In the genomic region with DNA sequence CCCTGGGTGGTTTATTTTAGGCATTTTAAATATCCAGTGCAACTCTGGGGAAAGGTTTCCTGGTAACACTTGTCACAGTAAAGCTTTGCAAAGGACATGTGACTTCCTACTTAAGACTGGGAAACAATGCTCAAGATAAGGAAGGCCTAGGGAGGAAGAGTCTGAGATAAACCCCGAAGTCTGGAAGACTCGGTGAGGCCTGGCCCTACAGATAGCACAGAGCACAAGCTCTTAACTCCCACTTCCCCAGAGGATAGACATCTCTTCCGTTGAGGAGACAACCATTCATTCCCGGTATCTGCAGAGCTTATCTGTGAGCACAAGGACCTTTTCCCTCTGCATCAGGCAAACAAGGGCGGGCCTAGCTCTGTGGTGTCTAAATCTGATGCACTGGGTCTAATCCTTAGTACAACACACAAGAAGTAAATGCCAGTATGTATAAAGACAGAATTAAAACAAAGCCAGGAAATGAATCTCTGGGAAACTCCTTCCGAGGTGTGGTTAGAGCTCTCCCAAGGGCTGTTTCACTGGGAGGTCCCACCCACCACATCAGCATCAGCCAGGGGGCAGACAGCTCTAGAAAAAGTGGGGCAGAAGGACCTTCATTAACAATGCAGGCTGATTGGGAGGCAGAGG, we compare ENCODE assay signal across 9 mouse cellular contexts. TPM values are rescaled to one million over a fixed set of nuclear protein-coding genes. Genes with fewer than 3 reads are reported as not detected.
DNase-seq lines count a peak whose midpoint lies in the region; ATAC-seq and TF ChIP-seq lines count a peak whose summit lies in the region.
"Had no signal": no experiment of that assay in that cellular context is flagged by ENCODE, and none has a peak within 500 bp of the region (broad histone marks: within the 10 kb centered on the region; RNA-seq: fewer than 3 reads in every experiment).

No protein-coding gene starts in this region.

- peak; percentile 94 for TF ChIP-seq EP300 in liver, postnatal 0 days (IDR thresholded peaks at IDR 0.05; ENCODE audit: low read depth)

- 23% methylated on average over 6 of the region's 6 CpGs for WGBS in heart, embryonic 16.5 days
- WGBS in liver, postnatal 0 days (ENCODE audit: insufficient replicate concordance) = 24% methylated on average over 6 of the region's 6 CpGs

- peak overlapping the region; percentile 68; the same call in 1 of the 2 replicates for H3K4me3 ChIP-seq in G1E (ENCODE audit: low read depth, low read length)
- H3K4me3 ChIP-seq in heart, embryonic 16.5 days (ENCODE audit: low read length) = no peak overlapping the region
- H3K4me3 ChIP-seq in liver, postnatal 0 days (ENCODE audit: low read depth, low read length) = no peak overlapping the region
- H3K4me3 ChIP-seq: limb, embryonic 13.5 days had no signal

- peak overlapping the region; percentile 81 for H3K27ac ChIP-seq in heart, embryonic 16.5 days (ENCODE audit: low read length)
- H3K27ac ChIP-seq in liver, postnatal 0 days (ENCODE audit: low read depth) = peak overlapping the region; percentile 53
- H3K27ac ChIP-seq: limb, embryonic 13.5 days had no signal

- H3K9me3 ChIP-seq in G1E (replicated peaks) = no peaks in the 10 kb centered on the region
- no peaks in the 10 kb centered on the region for H3K9me3 ChIP-seq in heart, embryonic 16.5 days (replicated peaks; ENCODE audit: control insufficient read depth, low read length)
- no peaks in the 10 kb centered on the region for H3K9me3 ChIP-seq in liver, postnatal 0 days (ENCODE audit: low read length)
- H3K9me3 ChIP-seq: limb, embryonic 13.5 days had no signal

- DNase-seq in G1E (ENCODE audit: low spot score) (peak; percentile 58), MN1 (ENCODE audit: low spot score) (peak; percentile 55)
- peak; percentile 36 for DNase-seq in liver, postnatal 0 days
- no peak for DNase-seq in frontal cortex, adult 2 months (ENCODE audit: extremely low spot score in 1 of 2, low spot score in 1 of 2)
- DNase-seq in thymus, postnatal 14 days = no peak
- DNase-seq in cerebellum, adult 18-20 months = no peak
- DNase-seq in cerebellum, adult 11-12 months = no peak

- H3K36me3 ChIP-seq in G1E (replicated peaks) = peaks cover 65% of the 10 kb centered on the region
- no peaks in the 10 kb centered on the region for H3K36me3 ChIP-seq in heart, embryonic 16.5 days (ENCODE audit: control insufficient read depth, insufficient read depth)
- H3K36me3 ChIP-seq in liver, postnatal 0 days (replicated peaks; ENCODE audit: insufficient read depth, low read length) = no peaks in the 10 kb centered on the region

- ATAC-seq in G1E (ENCODE audit: extremely low read depth, insufficient number of reproducible peaks, low FRiP score, poor library complexity, severe bottlenecking) = peak; percentile 85
- ATAC-seq in heart, embryonic 16.5 days (replicated peaks; ENCODE audit: extremely low read depth, insufficient read depth, low FRiP score) = peak; percentile 67
- peak; percentile 78 for ATAC-seq in liver, postnatal 0 days

- no peak for TF ChIP-seq CTCF in G1E (IDR thresholded peaks at IDR 0.05; ENCODE audit: low read depth, low read length)
- no peak for TF ChIP-seq CTCF in liver, postnatal 0 days (IDR thresholded peaks at IDR 0.05; ENCODE audit: low read depth)

- H3K9ac ChIP-seq in heart, embryonic 16.5 days (ENCODE audit: low read length) = no peak overlapping the region; the same call in 1 of the 2 replicates
- H3K9ac ChIP-seq in liver, postnatal 0 days (replicated peaks) = no peak overlapping the region; the same call in 1 of the 2 replicates
- H3K9ac ChIP-seq: limb, embryonic 13.5 days had no signal

- H3K27me3 ChIP-seq in G1E (ENCODE audit: insufficient read depth, low read length) = no peaks in the 10 kb centered on the region
- no peaks in the 10 kb centered on the region for H3K27me3 ChIP-seq in heart, embryonic 16.5 days (ENCODE audit: control insufficient read depth, insufficient read depth, low read length)
- H3K27me3 ChIP-seq in liver, postnatal 0 days (ENCODE audit: insufficient read depth, low read length) = 0 out of 2 replicates have a peak, but pooled peaks cover 3% of the 10 kb centered on the region
- H3K27me3 ChIP-seq: limb, embryonic 13.5 days had no signal

- H3K4me1 ChIP-seq in G1E (ENCODE audit: insufficient read depth, low read depth, low read length) = peaks cover 93% of the 10 kb centered on the region
- peaks cover 8% of the 10 kb centered on the region for H3K4me1 ChIP-seq in heart, embryonic 16.5 days (ENCODE audit: control insufficient read depth, insufficient read depth, low read length)
- H3K4me1 ChIP-seq in liver, postnatal 0 days (ENCODE audit: insufficient read depth) = peaks cover 25% of the 10 kb centered on the region

- peak overlapping the region; percentile 37; the same call in 1 of the 2 replicates for H3K4me2 ChIP-seq in heart, embryonic 16.5 days (ENCODE audit: low read depth, low read length)
- peak overlapping the region; percentile 43 for H3K4me2 ChIP-seq in liver, postnatal 0 days (ENCODE audit: low read depth, low read length)

RNA-seq across cellular contexts. Expression of a gene that starts 5.6 kb away (rescaled TPM):
- total RNA-seq in G1E (2014; fragmentation: Nextera tagmentation) (0.53 and 0.60 TPM in 2 replicates), G1E (2017) (3.5 TPM in 2 replicates)
- polyA plus RNA-seq in G1E (2012) = 1.5 TPM in 2 replicates
- 0.27 and 0.34 TPM in 2 replicates for polyA plus RNA-seq in heart, embryonic 16.5 days (2015; fragmentation: Nextera tagmentation; extraction: Ambion mirVana)
- 0.09 and 0.12 TPM in 2 replicates for polyA plus RNA-seq in liver, postnatal 0 days (2015; fragmentation: Nextera tagmentation; extraction: Ambion mirVana)
- polyA plus RNA-seq in frontal cortex, adult 2 months (2012; rRNA removed) = 0.48 and 0.59 TPM in 2 replicates

RNA-seq across cellular contexts. Expression of a gene that starts 5.9 kb away (rescaled TPM):
- total RNA-seq in G1E (2014; fragmentation: Nextera tagmentation) = 35.3 and 35.5 TPM in 2 replicates
- total RNA-seq in G1E (2017) = 156 and 206 TPM in 2 replicates
- polyA plus RNA-seq in G1E (2012) = 90.0 and 101 TPM in 2 replicates
- 1.9 and 3.0 TPM in 2 replicates for polyA plus RNA-seq in heart, embryonic 16.5 days (2015; fragmentation: Nextera tagmentation; extraction: Ambion mirVana)
- polyA plus RNA-seq in liver, postnatal 0 days (2015; fragmentation: Nextera tagmentation; extraction: Ambion mirVana) = 3.3 and 4.1 TPM in 2 replicates
- polyA plus RNA-seq in frontal cortex, adult 2 months (2012; rRNA removed) = 1.5 and 2.6 TPM in 2 replicates

RNA-seq across cellular contexts. Expression of a gene that starts 21.2 kb away (rescaled TPM):
- 262 and 289 TPM in 2 replicates for total RNA-seq in G1E (2014; fragmentation: Nextera tagmentation)
- total RNA-seq in G1E (2017) = 99.3 and 130 TPM in 2 replicates
- 1,339 and 1,437 TPM in 2 replicates for polyA plus RNA-seq in G1E (2012)
- 69.9 and 75.0 TPM in 2 replicates for polyA plus RNA-seq in heart, embryonic 16.5 days (2015; fragmentation: Nextera tagmentation; extraction: Ambion mirVana)
- 38.0 and 43.8 TPM in 2 replicates for polyA plus RNA-seq in liver, postnatal 0 days (2015; fragmentation: Nextera tagmentation; extraction: Ambion mirVana)
- 48.2 and 55.1 TPM in 2 replicates for polyA plus RNA-seq in frontal cortex, adult 2 months (2012; rRNA removed)

RNA-seq across cellular contexts. Expression of a gene that starts 24.6 kb away (rescaled TPM):
- total RNA-seq in G1E (2014; fragmentation: Nextera tagmentation) = 41.7 and 45.5 TPM in 2 replicates
- 11.8 and 12.4 TPM in 2 replicates for total RNA-seq in G1E (2017)
- 11.3 and 11.5 TPM in 2 replicates for polyA plus RNA-seq in G1E (2012)
- polyA plus RNA-seq in heart, embryonic 16.5 days (2015; fragmentation: Nextera tagmentation; extraction: Ambion mirVana) = 3.5 and 3.7 TPM in 2 replicates
- polyA plus RNA-seq in liver, postnatal 0 days (2015; fragmentation: Nextera tagmentation; extraction: Ambion mirVana) = 3.8 and 4.2 TPM in 2 replicates
- polyA plus RNA-seq in frontal cortex, adult 2 months (2012; rRNA removed) = 1.5 and 2.0 TPM in 2 replicates

RNA-seq across cellular contexts. Expression of a gene that starts 27.8 kb away (rescaled TPM):
- total RNA-seq in G1E (2014; fragmentation: Nextera tagmentation) (211 and 218 TPM in 2 replicates), G1E (2017) (562 and 724 TPM in 2 replicates)
- polyA plus RNA-seq in G1E (2012) = 233 and 258 TPM in 2 replicates
- polyA plus RNA-seq in heart, embryonic 16.5 days (2015; fragmentation: Nextera tagmentation; extraction: Ambion mirVana) = 349 and 372 TPM in 2 replicates
- polyA plus RNA-seq in liver, postnatal 0 days (2015; fragmentation: Nextera tagmentation; extraction: Ambion mirVana) = 98.6 and 102 TPM in 2 replicates
- polyA plus RNA-seq in frontal cortex, adult 2 months (2012; rRNA removed) = 26.4 and 28.5 TPM in 2 replicates

Comparison
In these comparisons a context has a peak if more than half of its experiments do, and no peak if none do; other contexts are left out.
1. DNase-seq: peak in G1E (single experiment), MN1 (single experiment) and liver, postnatal 0 days (single experiment); none in frontal cortex, adult 2 months (0 of 2), thymus, postnatal 14 days (single experiment), cerebellum, adult 18-20 months (0 of 2) and cerebellum, adult 11-12 months (single experiment).
2. RNA of a gene that starts 5.9 kb away (polyA plus RNA-seq): 90.0 to 101 TPM in G1E; 3.3 to 4.1 TPM in liver, postnatal 0 days, 1.9 to 3.0 TPM in heart, embryonic 16.5 days and 1.5 to 2.6 TPM in frontal cortex, adult 2 months; every median in the first group is over 10 times any median in the second.
3. RNA of a gene that starts 21.2 kb away (polyA plus RNA-seq): 1,339 to 1,437 TPM in G1E; 69.9 to 75.0 TPM in heart, embryonic 16.5 days, 48.2 to 55.1 TPM in frontal cortex, adult 2 months and 38.0 to 43.8 TPM in liver, postnatal 0 days; every median in the first group is over 10 times any median in the second.
4. Peak in every context shown above with its lines, with median percentiles within 50 percentile points of each other: ATAC-seq.